Mouse (Mus musculus) embryonic facial prominence, embryonic 14.5 days (tissue): ENCODE results near the gene Acadl. TPM values are rescaled to one million over a fixed set of nuclear protein-coding genes. Genes with fewer than 3 reads are reported as not detected.

ENCODE experiments used
- ATAC-seq: fragments of 200-750 bp; cut with Nextera tagmentation; 2 replicates; pipeline ENCODE4 v1.8.0; 2017; ENCODE audit warnings: low read depth, moderate number of reproducible peaks, moderate TSS enrichment
- DNase-seq: peaks from one replicate; pipeline ENCODE4 v3.0.0-alpha.2; 2015; ENCODE audit warnings: low spot score
- H3K27ac ChIP-seq: fragments of 300-500 bp; sonication (generic); replicated peaks from 2 replicates; pipeline ENCODE4 v1.5.1; 2014; ENCODE audit warnings: low read depth, mild to moderate bottlenecking, low read length, moderate library complexity
- H3K27me3 ChIP-seq: fragments of 300-500 bp; sonication (generic); replicated peaks from 2 replicates; pipeline ENCODE4 v1.6.1; 2014; ENCODE audit warnings: low read length; ENCODE audit not compliant: control insufficient read depth, insufficient read depth
- H3K36me3 ChIP-seq: fragments of 300-500 bp; sonication (generic); 2 replicates; pipeline ENCODE4 v1.6.1; 2014; ENCODE audit warnings: low read length, mixed read lengths; ENCODE audit not compliant: control insufficient read depth, insufficient read depth
- H3K4me1 ChIP-seq: fragments of 300-500 bp; sonication (generic); 2 replicates; pipeline ENCODE4 v1.6.1; 2014; ENCODE audit warnings: antibody characterized with exemption, low read length; ENCODE audit not compliant: control insufficient read depth, insufficient read depth
- H3K4me2 ChIP-seq: fragments of 300-500 bp; sonication (generic); 2 replicates; pipeline ENCODE4 v1.6.1; 2014; ENCODE audit warnings: low read depth, mild to moderate bottlenecking, low read length, moderate library complexity, mixed read lengths
- H3K4me3 ChIP-seq: fragments of 300-500 bp; sonication (generic); 2 replicates; pipeline ENCODE4 v1.5.1; 2014; ENCODE audit warnings: low read depth, mild to moderate bottlenecking, low read length
- H3K9ac ChIP-seq: fragments of 300-500 bp; sonication (generic); 2 replicates; pipeline ENCODE4 v1.6.1; 2014; ENCODE audit warnings: low read depth, mild to moderate bottlenecking, low read length, moderate library complexity, mixed read lengths
- H3K9me3 ChIP-seq: fragments of 300-500 bp; sonication (generic); 2 replicates; pipeline ENCODE4 v1.6.1; 2016; ENCODE audit warnings: low read length; ENCODE audit not compliant: control insufficient read depth
- WGBS: fragments of 180-500 bp; shearing (Covaris S2); extraction: QIAGEN DNeasy Blood & Tissue Kit; methylation state at CpG from one replicate; pipeline ENCODE4 v1.1.7; 2014; 5-methylcytosine and 5-hydroxymethylcytosine counted together
- polyA plus RNA-seq: library from polyadenylated mRNA; unstranded; fragments of >200 nt; fragmentation: Nextera tagmentation; extraction: Ambion mirVana; gene quantifications from 2 replicates; pipeline ENCODE4 v1.2.1, GENCODE M21; 2014

The Acadl gene
- polyA plus RNA-seq, 1 experiment from 2014 or later: 128 TPM

- Histone ChIP-seq H3K4me1 (no peaks in the 10 kb centered on the region), H3K27ac (no peak overlapping the region), H3K9ac (no peak overlapping the region), H3K4me2 (no peak overlapping the region), H3K36me3 (peaks cover 8% of the 10 kb centered on the region; the same call in 1 of the 2 replicates), H3K9me3 (no peaks in the 10 kb centered on the region), H3K27me3 (no peaks in the 10 kb centered on the region), H3K4me3 (no peak overlapping the region)
- ATAC-seq: no peak
- no peak for DNase-seq
- WGBS: 89% methylated on average over 7 of the region's 7 CpGs
These were observed 30.4 kb downstream of the Acadl start for GRCm38 (mm10) chr1:66832636-66833165.

- DNase-seq (no peak), ATAC-seq (no peak)
- H3K4me3 ChIP-seq: no peak overlapping the region
- peaks cover 6% of the 10 kb centered on the region; the same call in 1 of the 2 replicates for H3K36me3 ChIP-seq
- 66% methylated on average over 9 of the region's 9 CpGs for WGBS
- no peaks in the 10 kb centered on the region for H3K27me3 ChIP-seq
- no peak overlapping the region for H3K9ac ChIP-seq
- no peaks in the 10 kb centered on the region for H3K9me3 ChIP-seq
- H3K4me1 ChIP-seq: no peaks in the 10 kb centered on the region
- H3K27ac ChIP-seq: no peak overlapping the region
- H3K4me2 ChIP-seq: no peak overlapping the region
These were observed 31.1 kb downstream of the Acadl start for GRCm38 (mm10) chr1:66831824-66832600.

DNA sequence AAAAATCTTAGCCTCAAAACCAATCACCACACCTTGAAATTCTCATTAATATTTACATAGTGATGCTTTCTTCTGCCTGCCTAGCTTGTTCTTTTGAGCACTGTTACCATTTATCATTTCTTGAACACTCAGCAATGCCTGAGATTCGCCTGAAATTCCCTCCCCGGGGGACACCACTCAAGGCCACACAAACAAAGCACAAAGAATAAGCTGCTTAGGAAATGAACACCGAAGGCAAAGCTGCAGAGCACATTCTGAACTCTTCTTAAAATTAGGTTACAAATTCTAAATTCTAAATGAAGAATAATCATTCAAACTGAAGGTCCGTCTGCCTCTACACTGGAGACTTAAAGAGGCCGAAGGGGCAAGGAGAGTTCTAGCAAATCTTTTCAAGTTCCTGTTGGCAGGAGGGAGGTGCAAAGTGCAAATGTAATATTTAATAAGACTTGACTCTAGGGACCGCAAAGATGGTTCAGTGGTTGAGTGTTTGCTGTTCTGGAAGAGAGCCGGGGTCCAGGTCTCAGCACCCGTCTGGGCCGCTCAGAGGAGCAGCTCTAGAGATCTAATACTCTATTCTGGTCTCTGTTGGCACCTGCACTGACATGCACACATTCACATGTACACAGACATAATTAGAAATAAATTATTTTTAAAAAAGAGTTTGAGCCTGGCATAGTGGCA is 33.5 kb downstream of the Acadl start:
- Histone ChIP-seq H3K36me3 (no peaks in the 10 kb centered on the region), H3K9ac (no peak overlapping the region), H3K27ac (no peak overlapping the region), H3K4me1 (no peaks in the 10 kb centered on the region), H3K27me3 (no peaks in the 10 kb centered on the region), H3K9me3 (no peaks in the 10 kb centered on the region), H3K4me3 (no peak overlapping the region), H3K4me2 (no peak overlapping the region)
- ATAC-seq: no peak
- 74% methylated on average over 9 of the region's 9 CpGs for WGBS
- no peak for DNase-seq

- Histone ChIP-seq H3K4me3 (no peak overlapping the region), H3K4me2 (no peak overlapping the region), H3K4me1 (no peaks in the 10 kb centered on the region), H3K27ac (no peak overlapping the region), H3K9ac (no peak overlapping the region), H3K27me3 (no peaks in the 10 kb centered on the region), H3K36me3 (no peaks in the 10 kb centered on the region), H3K9me3 (no peaks in the 10 kb centered on the region)
- 79% methylated on average over 9 of the region's 9 CpGs for WGBS
- no peak for DNase-seq
- no peak for ATAC-seq
These were observed 41.1 kb downstream of the Acadl start for GRCm38 (mm10) chr1:66821966-66822365.

GRCm38 (mm10) chr1:66820241-66820640 is 42.8 kb downstream of the Acadl start:
- H3K4me1 ChIP-seq: peaks cover 1% of the 10 kb centered on the region
- no peaks in the 10 kb centered on the region for H3K27me3 ChIP-seq
- no peak for ATAC-seq
- no peak overlapping the region for H3K4me3 ChIP-seq
- H3K9ac ChIP-seq: no peak overlapping the region
- peak; percentile 36 for DNase-seq
- no peaks in the 10 kb centered on the region for H3K36me3 ChIP-seq
- H3K27ac ChIP-seq: no peak overlapping the region
- WGBS: 26% methylated on average over 7 of the region's 7 CpGs
- no peak overlapping the region for H3K4me2 ChIP-seq
- no peaks in the 10 kb centered on the region for H3K9me3 ChIP-seq

DNA sequence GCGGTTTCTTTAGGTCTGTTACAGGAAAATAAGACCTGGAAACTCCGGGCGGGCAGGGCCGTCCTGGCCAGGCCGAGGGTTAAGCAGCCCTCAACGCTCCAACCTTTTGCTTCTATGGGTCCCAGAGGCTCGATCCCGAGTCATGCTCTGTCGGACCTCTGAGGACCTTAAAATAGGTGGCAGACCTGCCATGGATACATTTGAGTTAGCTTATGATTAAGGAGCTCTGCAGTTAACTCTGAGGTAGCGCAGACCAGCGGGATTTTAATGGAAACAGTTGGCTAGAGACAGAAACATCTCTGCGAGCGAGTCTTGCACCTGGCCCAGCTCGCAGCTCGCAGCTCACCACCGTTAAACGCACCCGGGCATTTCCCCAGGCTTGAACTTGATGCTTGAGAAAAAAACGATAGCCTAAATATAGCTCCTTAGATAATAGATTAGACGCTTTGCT is 45.2 kb downstream of the Acadl start:
- Histone ChIP-seq H3K27me3 (no peaks in the 10 kb centered on the region), H3K4me1 (peaks cover 9% of the 10 kb centered on the region), H3K4me3 (peak overlapping the region; percentile 68), H3K27ac (peak overlapping the region; percentile 98), H3K9ac (peak overlapping the region; percentile 94), H3K36me3 (no peaks in the 10 kb centered on the region), H3K9me3 (no peaks in the 10 kb centered on the region), H3K4me2 (peak overlapping the region; percentile 84)
- DNase-seq: peak; percentile 40
- WGBS: 1% methylated on average over 20 of the region's 20 CpGs
- ATAC-seq: peak; percentile 39

DNA sequence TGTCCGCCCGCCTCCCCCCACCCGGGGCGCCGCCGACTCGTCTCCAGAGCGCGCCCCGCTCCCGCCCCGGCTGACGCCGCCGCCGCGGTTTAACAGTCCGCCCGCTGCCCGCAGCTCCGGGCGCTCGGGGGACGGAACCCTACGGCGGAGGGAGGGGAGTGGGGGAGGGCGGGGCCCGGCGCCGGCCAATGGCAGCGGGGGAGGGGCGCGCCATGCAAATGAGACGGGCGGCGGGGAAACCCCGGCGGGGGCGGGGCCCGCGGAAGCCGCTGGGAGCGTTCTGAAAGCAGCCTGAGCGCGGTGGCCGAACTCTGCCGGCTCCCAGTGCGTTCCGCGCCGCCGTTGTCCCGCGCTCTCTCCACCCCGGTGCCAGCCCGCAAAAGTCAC is 45.6 kb downstream of the Acadl start, which contains the start of gene Kansl1l:
Kansl1l (minus strand) TSS at position 110 of the 387 bp plus-strand sequence.
- DNase-seq: peak; percentile 96

DNA sequence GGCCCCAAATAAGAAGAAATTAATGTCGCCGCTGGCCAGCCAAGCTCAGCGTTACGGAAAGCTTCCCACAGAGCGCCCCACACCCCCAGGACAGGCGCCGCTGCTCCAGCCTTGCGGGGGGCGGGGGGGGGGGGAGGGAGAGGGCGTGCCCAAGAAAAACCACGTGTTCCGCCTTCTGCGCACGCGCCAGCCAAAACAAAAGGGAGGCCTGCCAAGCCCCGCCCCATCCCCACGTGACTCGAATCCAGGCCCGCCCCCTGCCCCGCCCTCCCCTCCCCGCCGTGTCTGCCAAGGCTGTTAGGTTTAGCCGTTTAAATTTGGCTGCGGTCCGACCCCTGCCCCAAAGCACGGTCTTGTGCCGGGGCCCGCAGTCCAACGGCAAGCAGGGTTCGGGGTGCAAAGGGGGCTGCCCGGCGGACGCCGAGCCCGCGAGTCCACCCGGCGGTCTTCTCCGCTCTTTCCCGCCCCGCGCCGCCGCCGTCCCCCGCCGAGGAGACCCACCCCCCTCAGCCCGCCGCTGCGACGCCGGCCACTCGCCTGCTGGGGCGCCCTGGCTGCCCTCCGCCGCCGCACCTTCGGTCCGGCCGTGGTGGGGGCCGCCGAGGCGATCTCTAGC is 46.1 kb downstream of the Acadl start:
- Histone ChIP-seq H3K9ac (peak overlapping the region; percentile 94), H3K4me1 (peaks cover 9% of the 10 kb centered on the region), H3K4me2 (peak overlapping the region; percentile 84), H3K27ac (peak overlapping the region; percentile 98), H3K27me3 (no peaks in the 10 kb centered on the region), H3K36me3 (no peaks in the 10 kb centered on the region), H3K4me3 (peak overlapping the region; percentile 68), H3K9me3 (no peaks in the 10 kb centered on the region)
- WGBS: 2% methylated on average over 8 of the region's 63 CpGs
- ATAC-seq: peak; percentile 87
- peak; percentile 94 for DNase-seq

More for the DNA sequence above, 45.6 kb downstream of the Acadl start, which contains the start of gene Kansl1l:
- Histone ChIP-seq H3K9me3 (no peaks in the 10 kb centered on the region), H3K9ac (peak within 1 kb of the TSS; percentile 94), H3K27me3 (no peaks in the 10 kb centered on the region), H3K4me3 (peak within 1 kb of the TSS; percentile 68), H3K36me3 (no peaks in the 10 kb centered on the region), H3K4me2 (peak within 1 kb of the TSS; percentile 84), H3K27ac (peak within 1 kb of the TSS; percentile 98), H3K4me1 (peaks cover 9% of the 10 kb centered on the region)
- 1% methylated on average over 16 of the region's 56 CpGs for WGBS
- ATAC-seq: peak; percentile 90
